In genomic region chr1:37891400-37891799, GRCm38 (mm10) we compare ENCODE assay signal across 9 mouse cellular contexts. TPM values are rescaled to one million over a fixed set of nuclear protein-coding genes. Genes with fewer than 3 reads are reported as not detected.
DNase-seq lines count a peak whose midpoint lies in the region; ATAC-seq and TF ChIP-seq lines count a peak whose summit lies in the region.
"Had no signal": no experiment of that assay in that cellular context is flagged by ENCODE, and none has a peak within 500 bp of the region (broad histone marks: within the 10 kb centered on the region; RNA-seq: fewer than 3 reads in every experiment).

No protein-coding gene starts in this region.

- H3K36me3 ChIP-seq in neural tube, embryonic 12.5 days: peaks cover 22% of the 10 kb centered on the region
- H3K36me3 ChIP-seq in liver, embryonic 11.5 days (ENCODE audit: control insufficient read depth, insufficient read depth, low read length): peaks cover 12% of the 10 kb centered on the region; the same call in 1 of the 2 replicates
- H3K36me3 ChIP-seq in stomach, postnatal 0 days (ENCODE audit: control insufficient read depth, insufficient read depth, low read length): 0 out of 2 replicates have a peak, but pooled peaks cover 2% of the 10 kb centered on the region

- 0 out of 2 replicates have a peak overlapping the region, but pooled peaks have one; percentile 69 for H3K4me3 ChIP-seq in neural tube, embryonic 12.5 days
- H3K4me3 ChIP-seq in embryonic fibroblast, embryonic 13.5 days (ENCODE audit: insufficient read depth, low read length): peak overlapping the region; percentile 85
- peak overlapping the region; percentile 80 for H3K4me3 ChIP-seq in liver, embryonic 11.5 days (ENCODE audit: low read depth, low read length)
- H3K4me3 ChIP-seq in stomach, postnatal 0 days (ENCODE audit: low read depth, low read length): peak overlapping the region; percentile 70; the same call in 1 of the 2 replicates

- no peaks in the 10 kb centered on the region for H3K9me3 ChIP-seq in neural tube, embryonic 12.5 days
- no peaks in the 10 kb centered on the region for H3K9me3 ChIP-seq in liver, embryonic 11.5 days (ENCODE audit: control insufficient read depth, low read length)
- no peaks in the 10 kb centered on the region for H3K9me3 ChIP-seq in stomach, postnatal 0 days (ENCODE audit: control insufficient read depth, low read length)

- DNase-seq in neural tube, embryonic 10.5 days (ENCODE audit: extremely low spot score, low spot score): no peak
- no peak for DNase-seq in liver, embryonic 11.5 days (ENCODE audit: low spot score)
- DNase-seq in stomach, postnatal 0 days (ENCODE audit: low spot score): no peak
- DNase-seq in adrenal gland, postnatal 25 days: no peak
- DNase-seq in left cerebral cortex, postnatal 25 days (ENCODE audit: low spot score in 2 of 2): no peak
- DNase-seq in adrenal gland, postnatal 36 days: no peak

- no peak overlapping the region for H3K27ac ChIP-seq in neural tube, embryonic 12.5 days
- H3K27ac ChIP-seq in embryonic fibroblast, embryonic 13.5 days (ENCODE audit: insufficient read depth, low read length): no peak overlapping the region
- H3K27ac ChIP-seq in liver, embryonic 11.5 days (ENCODE audit: low read depth, low read length): no peak overlapping the region
- no peak overlapping the region for H3K27ac ChIP-seq in stomach, postnatal 0 days (replicated peaks)

- intact Hi-C loops in left cerebral cortex, postnatal 25 days (cut with DNase I): loop anchor here (5.0 kb wide), 1 partner anchor 106 kb away; the partner anchor contains the start of genes Eif5b and Txndc9

- no peaks in the 10 kb centered on the region for H3K27me3 ChIP-seq in neural tube, embryonic 12.5 days (replicated peaks)
- no peaks in the 10 kb centered on the region for H3K27me3 ChIP-seq in liver, embryonic 11.5 days (replicated peaks; ENCODE audit: control insufficient read depth, insufficient read depth, low read length)
- no peaks in the 10 kb centered on the region for H3K27me3 ChIP-seq in stomach, postnatal 0 days (ENCODE audit: control insufficient read depth, insufficient read depth, low read length)

- peaks cover 16% of the 10 kb centered on the region for H3K4me1 ChIP-seq in neural tube, embryonic 12.5 days
- H3K4me1 ChIP-seq in embryonic fibroblast, embryonic 13.5 days (ENCODE audit: control insufficient read depth, insufficient read depth, low read length): peaks cover 12% of the 10 kb centered on the region
- 0 out of 2 replicates have a peak, but pooled peaks cover 10% of the 10 kb centered on the region for H3K4me1 ChIP-seq in liver, embryonic 11.5 days (replicated peaks; ENCODE audit: control insufficient read depth, insufficient read depth, low read length)
- no peaks in the 10 kb centered on the region; the same call in 1 of the 2 replicates for H3K4me1 ChIP-seq in stomach, postnatal 0 days (replicated peaks; ENCODE audit: control insufficient read depth, insufficient read depth)

- no peak for ATAC-seq in neural tube, embryonic 12.5 days (ENCODE audit: low FRiP score, low read depth)
- ATAC-seq in liver, embryonic 11.5 days (replicated peaks; ENCODE audit: low FRiP score): no peak
- no peak for ATAC-seq in stomach, postnatal 0 days (ENCODE audit: low FRiP score, low TSS enrichment)

- 88% methylated on average over 3 of the region's 3 CpGs for WGBS in neural tube, embryonic 12.5 days
- WGBS in liver, embryonic 11.5 days: 61% methylated on average over 3 of the region's 3 CpGs
- 53% methylated on average over 3 of the region's 3 CpGs for WGBS in stomach, postnatal 0 days

- peak overlapping the region; percentile 74 for H3K4me2 ChIP-seq in neural tube, embryonic 12.5 days (replicated peaks)
- H3K4me2 ChIP-seq in liver, embryonic 11.5 days: peak overlapping the region; percentile 83
- peak overlapping the region; percentile 81 for H3K4me2 ChIP-seq in stomach, postnatal 0 days (replicated peaks; ENCODE audit: low read depth)

- TF ChIP-seq EP300 in stomach, postnatal 0 days (optimal IDR thresholded peaks at IDR 0.05): no peak

- no peak for TF ChIP-seq CTCF in embryonic fibroblast, embryonic 13.5 days (IDR thresholded peaks at IDR 0.05; ENCODE audit: borderline replicate concordance, insufficient read depth, low read length)
- TF ChIP-seq CTCF in stomach, postnatal 0 days (IDR thresholded peaks at IDR 0.05; ENCODE audit: low read depth): peak; percentile 66

- no peak for TF ChIP-seq POLR2A in embryonic fibroblast, embryonic 13.5 days (IDR thresholded peaks at IDR 0.05; ENCODE audit: low read depth, low read length)

- H3K9ac ChIP-seq in neural tube, embryonic 12.5 days: no peak overlapping the region
- H3K9ac ChIP-seq in liver, embryonic 11.5 days (ENCODE audit: low read depth, low read length): peak overlapping the region; percentile 68
- no peak overlapping the region for H3K9ac ChIP-seq in stomach, postnatal 0 days (ENCODE audit: low read length)

RNA-seq across cellular contexts. Expression of gene Mrpl30, which starts 1.1 kb away (rescaled TPM):
- polyA plus RNA-seq in neural tube, embryonic 12.5 days (2016; fragmentation: Nextera tagmentation; extraction: Ambion mirVana): 217 and 221 TPM in 2 replicates
- 158 and 204 TPM in 2 replicates for polyA plus RNA-seq in embryonic fibroblast, embryonic 13.5 days (2011; ENCODE audit: insufficient read length, low read depth, missing spikeins)
- 288 and 300 TPM in 2 replicates for polyA plus RNA-seq in liver, embryonic 11.5 days (2014; fragmentation: Nextera tagmentation; extraction: Ambion mirVana)
- 235 and 236 TPM in 2 replicates for polyA plus RNA-seq in stomach, postnatal 0 days (2015; fragmentation: Nextera tagmentation; extraction: Ambion mirVana)
- total RNA-seq in adrenal gland, postnatal 25 days (2021): 181 and 191 TPM in 2 replicates
- total RNA-seq in left cerebral cortex, postnatal 25 days (2021): 100 to 1,000 TPM; 140 to 152 TPM
- 100 to 1,000 TPM; 211 to 224 TPM for total RNA-seq in adrenal gland, postnatal 36 days (2021)

RNA-seq across cellular contexts. Expression of gene Mitd1, which starts 1.2 kb away (rescaled TPM):
- 18.4 and 20.3 TPM in 2 replicates for polyA plus RNA-seq in neural tube, embryonic 12.5 days (2016; fragmentation: Nextera tagmentation; extraction: Ambion mirVana)
- 28.4 and 29.2 TPM in 2 replicates for polyA plus RNA-seq in embryonic fibroblast, embryonic 13.5 days (2011; ENCODE audit: insufficient read length, low read depth, missing spikeins)
- 36.3 and 37.7 TPM in 2 replicates for polyA plus RNA-seq in liver, embryonic 11.5 days (2014; fragmentation: Nextera tagmentation; extraction: Ambion mirVana)
- polyA plus RNA-seq in stomach, postnatal 0 days (2015; fragmentation: Nextera tagmentation; extraction: Ambion mirVana): 21.5 and 22.7 TPM in 2 replicates
- 16.1 and 18.3 TPM in 2 replicates for total RNA-seq in adrenal gland, postnatal 25 days (2021)
- 10 to 100 TPM; 11.2 to 12.2 TPM for total RNA-seq in left cerebral cortex, postnatal 25 days (2021)
- 10 to 100 TPM; 11.2 to 12.8 TPM for total RNA-seq in adrenal gland, postnatal 36 days (2021)

RNA-seq across cellular contexts. Expression of gene Lipt1, which starts 19.9 kb away (rescaled TPM):
- polyA plus RNA-seq in neural tube, embryonic 12.5 days (2016; fragmentation: Nextera tagmentation; extraction: Ambion mirVana): 7.1 and 7.9 TPM in 2 replicates
- 5.6 and 6.9 TPM in 2 replicates for polyA plus RNA-seq in embryonic fibroblast, embryonic 13.5 days (2011; ENCODE audit: insufficient read length, low read depth, missing spikeins)
- 9.6 and 11.3 TPM in 2 replicates for polyA plus RNA-seq in liver, embryonic 11.5 days (2014; fragmentation: Nextera tagmentation; extraction: Ambion mirVana)
- polyA plus RNA-seq in stomach, postnatal 0 days (2015; fragmentation: Nextera tagmentation; extraction: Ambion mirVana): 6.6 and 7.1 TPM in 2 replicates
- 10.3 and 17.2 TPM in 2 replicates for total RNA-seq in adrenal gland, postnatal 25 days (2021)
- total RNA-seq in left cerebral cortex, postnatal 25 days (2021): 10 to 100 TPM in 1 of 2 experiments, 1 to 10 TPM in 1; 7.3 to 10.0 TPM
- 10 to 100 TPM; 10.4 to 13.8 TPM for total RNA-seq in adrenal gland, postnatal 36 days (2021)

RNA-seq across cellular contexts. Expression of gene Lyg2, which starts 24.9 kb away (rescaled TPM):
- polyA plus RNA-seq in neural tube, embryonic 12.5 days (2016; fragmentation: Nextera tagmentation; extraction: Ambion mirVana): not detected in 2 replicates
- not detected in 2 replicates for polyA plus RNA-seq in embryonic fibroblast, embryonic 13.5 days (2011; ENCODE audit: insufficient read length, low read depth, missing spikeins)
- not detected in 2 replicates for polyA plus RNA-seq in liver, embryonic 11.5 days (2014; fragmentation: Nextera tagmentation; extraction: Ambion mirVana)
- not detected in 2 replicates for polyA plus RNA-seq in stomach, postnatal 0 days (2015; fragmentation: Nextera tagmentation; extraction: Ambion mirVana)
- not detected in 2 replicates for total RNA-seq in adrenal gland, postnatal 25 days (2021)
- not detected for total RNA-seq in left cerebral cortex, postnatal 25 days (2021)
- total RNA-seq in adrenal gland, postnatal 36 days (2021): not detected
- polyA plus RNA-seq: testis, adult 2 months had no signal

RNA-seq across cellular contexts. Expression of gene Tsga10, which starts 25.2 kb away (rescaled TPM):
- 18.1 and 19.3 TPM in 2 replicates for polyA plus RNA-seq in neural tube, embryonic 12.5 days (2016; fragmentation: Nextera tagmentation; extraction: Ambion mirVana)
- polyA plus RNA-seq in embryonic fibroblast, embryonic 13.5 days (2011; ENCODE audit: insufficient read length, low read depth, missing spikeins): 3.1 and 3.3 TPM in 2 replicates
- 2.9 and 3.3 TPM in 2 replicates for polyA plus RNA-seq in liver, embryonic 11.5 days (2014; fragmentation: Nextera tagmentation; extraction: Ambion mirVana)
- polyA plus RNA-seq in stomach, postnatal 0 days (2015; fragmentation: Nextera tagmentation; extraction: Ambion mirVana): 2.1 and 2.2 TPM in 2 replicates
- total RNA-seq in adrenal gland, postnatal 25 days (2021): 6.0 and 6.6 TPM in 2 replicates
- 10 to 100 TPM; 19.7 to 24.6 TPM for total RNA-seq in left cerebral cortex, postnatal 25 days (2021)
- total RNA-seq in adrenal gland, postnatal 36 days (2021): 1 to 10 TPM; 5.1 to 5.2 TPM
